Mouse (Mus musculus): ENCODE results near the gene Cep131. TPM values are rescaled to one million over a fixed set of nuclear protein-coding genes. Genes with fewer than 3 reads are reported as not detected.

Cep131 gene
- polyA plus RNA-seq, 1 experiment from 2014 or later: 27.3 TPM

GRCm38 (mm10) chr11:120049067-120049466 is 37.6 kb downstream of the Cep131 start:
- Histone ChIP-seq H3K27me3 (ENCODE audit: insufficient read depth, low read length) (peaks cover 33% of the 10 kb centered on the region), H3K9me3 (ENCODE audit: low read depth, low read length) (no peaks in the 10 kb centered on the region), H3K9ac (no peak overlapping the region), H3K4me1 (ENCODE audit: insufficient read depth) (no peaks in the 10 kb centered on the region), H3K36me3 (ENCODE audit: insufficient read depth) (no peaks in the 10 kb centered on the region), H3K27ac (ENCODE audit: low read depth) (no peak overlapping the region), H3K4me3 (ENCODE audit: low read depth, low read length) (no peak overlapping the region), H3K4me2 (no peak overlapping the region)
- 73% methylated on average over 8 of the region's 8 CpGs for WGBS
- TF ChIP-seq CTCF (IDR thresholded peaks at IDR 0.05; ENCODE audit: low read depth): no peak
- ATAC-seq (ENCODE audit: insufficient read depth): no peak
- DNase-seq: no peak

- H3K4me1 ChIP-seq (ENCODE audit: insufficient read depth): no peaks in the 10 kb centered on the region
- WGBS: 5% methylated on average over 23 of the region's 23 CpGs
- peak overlapping the region; percentile 58; the same call in 1 of the 2 replicates for H3K4me3 ChIP-seq (ENCODE audit: low read depth, low read length)
- H3K9me3 ChIP-seq (ENCODE audit: low read depth, low read length): no peaks in the 10 kb centered on the region
- H3K9ac ChIP-seq: no peak overlapping the region
- no peak overlapping the region for H3K27ac ChIP-seq (ENCODE audit: low read depth)
- no peak; the same call in 1 of the 2 replicates for ATAC-seq (ENCODE audit: insufficient read depth)
- TF ChIP-seq CTCF (IDR thresholded peaks at IDR 0.05; ENCODE audit: low read depth): no peak
- DNase-seq: peak; percentile 54
- peak overlapping the region; percentile 95 for H3K4me2 ChIP-seq
- no peaks in the 10 kb centered on the region for H3K36me3 ChIP-seq (ENCODE audit: insufficient read depth)
- peaks cover 33% of the 10 kb centered on the region for H3K27me3 ChIP-seq (ENCODE audit: insufficient read depth, low read length)
Measured at GRCm38 (mm10) chr11:120048252-120048556, 38.4 kb downstream of the Cep131 start.

GRCm38 (mm10) chr11:120047531-120048251 is 38.9 kb downstream of the Cep131 start:
- TF ChIP-seq CTCF (IDR thresholded peaks at IDR 0.05; ENCODE audit: low read depth): no peak
- Histone ChIP-seq H3K4me3 (ENCODE audit: low read depth, low read length) (peak overlapping the region; percentile 58), H3K27ac (ENCODE audit: low read depth) (no peak overlapping the region), H3K9ac (0 out of 2 replicates have a peak overlapping the region, but pooled peaks have one; percentile 56), H3K9me3 (ENCODE audit: low read depth, low read length) (no peaks in the 10 kb centered on the region), H3K4me1 (ENCODE audit: insufficient read depth) (no peaks in the 10 kb centered on the region), H3K4me2 (peak overlapping the region; percentile 95), H3K27me3 (ENCODE audit: insufficient read depth, low read length) (peaks cover 33% of the 10 kb centered on the region), H3K36me3 (ENCODE audit: insufficient read depth) (no peaks in the 10 kb centered on the region)
- ATAC-seq (ENCODE audit: insufficient read depth): peak; percentile 30; the same call in 1 of the 2 replicates
- DNase-seq: peak; percentile 23
- WGBS: 12% methylated on average over 23 of the region's 23 CpGs

DNA sequence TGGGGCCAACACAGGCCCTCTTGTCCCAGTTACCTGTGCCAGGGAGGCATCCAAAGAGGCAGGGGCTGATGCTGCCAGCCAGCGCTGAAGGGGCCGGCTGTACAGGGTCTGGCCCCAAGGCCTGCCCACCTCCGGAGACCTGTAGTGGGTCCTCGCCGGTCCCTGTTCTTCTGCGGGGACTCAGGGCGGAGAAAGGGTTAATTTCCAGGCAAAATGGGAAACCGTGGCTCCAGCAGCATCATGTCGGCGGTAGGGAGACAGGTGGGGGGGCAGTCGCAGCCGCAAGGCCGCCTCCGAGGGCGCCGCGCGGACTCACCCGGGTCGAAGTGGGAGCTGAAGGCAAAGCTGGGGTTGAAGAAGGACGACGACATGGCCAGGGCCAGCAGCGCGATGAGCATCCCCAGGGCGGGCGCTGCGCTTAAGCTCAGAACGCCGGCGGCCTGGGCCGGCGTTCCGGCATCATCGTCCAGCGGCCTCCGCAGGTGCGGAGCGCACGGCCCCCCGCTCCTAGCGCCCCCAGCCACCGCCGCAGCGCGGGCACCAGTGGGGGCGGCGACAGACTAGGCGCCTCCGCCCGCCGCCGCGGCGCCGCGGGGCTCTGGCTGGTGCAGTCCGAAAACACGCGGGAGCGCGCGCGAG is 40.0 kb downstream of the Cep131 start, which contains the start of gene Aatk:
Gene Aatk, minus strand, starts transcription at position 615 of the 639 bp plus-strand sequence.
- Histone ChIP-seq H3K4me1 (ENCODE audit: insufficient read depth) (no peaks in the 10 kb centered on the region), H3K27me3 (ENCODE audit: insufficient read depth, low read length) (peaks cover 33% of the 10 kb centered on the region), H3K4me2 (peak within 1 kb of the TSS; percentile 95), H3K9me3 (ENCODE audit: low read depth, low read length) (no peaks in the 10 kb centered on the region), H3K36me3 (ENCODE audit: insufficient read depth) (no peaks in the 10 kb centered on the region), H3K27ac (ENCODE audit: low read depth) (peak within 1 kb of the TSS; percentile 24; the same call in 1 of the 2 replicates), H3K9ac (peak within 1 kb of the TSS; percentile 56), H3K4me3 (ENCODE audit: low read depth, low read length) (peak within 1 kb of the TSS; percentile 58)
- no peak for TF ChIP-seq CTCF (IDR thresholded peaks at IDR 0.05; ENCODE audit: low read depth)
- ATAC-seq (ENCODE audit: insufficient read depth) (no peak), DNase-seq (peak; percentile 55)
- 1% methylated on average over 63 of the region's 63 CpGs for WGBS

- peak; percentile 44 for DNase-seq
Measured at GRCm38 (mm10) chr11:120045839-120046552, 40.6 kb downstream of the Cep131 start.

GRCm38 (mm10) chr11:120045341-120045740 is 41.3 kb downstream of the Cep131 start:
- TF ChIP-seq CTCF (IDR thresholded peaks at IDR 0.05; ENCODE audit: low read depth): no peak
- H3K9me3 ChIP-seq (ENCODE audit: low read depth, low read length): no peaks in the 10 kb centered on the region
- ATAC-seq (ENCODE audit: insufficient read depth) (no peak), DNase-seq (no peak)
- H3K36me3 ChIP-seq (ENCODE audit: insufficient read depth): no peaks in the 10 kb centered on the region
- H3K27ac ChIP-seq (ENCODE audit: low read depth): no peak overlapping the region
- H3K4me2 ChIP-seq: no peak overlapping the region
- peaks cover 33% of the 10 kb centered on the region for H3K27me3 ChIP-seq (ENCODE audit: insufficient read depth, low read length)
- H3K9ac ChIP-seq: no peak overlapping the region
- H3K4me1 ChIP-seq (ENCODE audit: insufficient read depth): 0 out of 2 replicates have a peak, but pooled peaks cover 2% of the 10 kb centered on the region
- no peak overlapping the region for H3K4me3 ChIP-seq (ENCODE audit: low read depth, low read length)
- WGBS: 67% methylated on average over 4 of the region's 4 CpGs

More at GRCm38 (mm10) chr11:120045839-120046552, 40.6 kb downstream of the Cep131 start:
- H3K9ac ChIP-seq: peak overlapping the region; percentile 56; the same call in 1 of the 2 replicates
- H3K27ac ChIP-seq (ENCODE audit: low read depth): peak overlapping the region; percentile 24; the same call in 1 of the 2 replicates
- ATAC-seq (ENCODE audit: insufficient read depth): no peak
- WGBS: 33% methylated on average over 11 of the region's 11 CpGs
- H3K36me3 ChIP-seq (ENCODE audit: insufficient read depth): no peaks in the 10 kb centered on the region
- H3K9me3 ChIP-seq (ENCODE audit: low read depth, low read length): no peaks in the 10 kb centered on the region
- peaks cover 33% of the 10 kb centered on the region for H3K27me3 ChIP-seq (ENCODE audit: insufficient read depth, low read length)
- TF ChIP-seq CTCF (IDR thresholded peaks at IDR 0.05; ENCODE audit: low read depth): no peak
- H3K4me3 ChIP-seq (ENCODE audit: low read depth, low read length): peak overlapping the region; percentile 58
- H3K4me1 ChIP-seq (ENCODE audit: insufficient read depth): 0 out of 2 replicates have a peak, but pooled peaks cover 2% of the 10 kb centered on the region
- peak overlapping the region; percentile 95 for H3K4me2 ChIP-seq
